Mouse (Mus musculus) embryonic facial prominence, embryonic 11.5 days (tissue): ENCODE data around the gene Thra. TPM values are rescaled to one million over a fixed set of nuclear protein-coding genes. Genes with fewer than 3 reads are reported as not detected.

Experiments
- ATAC-seq: fragments of 200-750 bp; cut with Nextera tagmentation; replicated peaks from 2 replicates; pipeline ENCODE4 v1.8.0; 2017; ENCODE audit warnings: low read depth; ENCODE audit not compliant: insufficient number of reproducible peaks, low FRiP score, low TSS enrichment
- DNase-seq: peaks from one replicate; pipeline ENCODE4 v3.0.0-alpha.2; 2015; ENCODE audit warnings: low spot score
- H3K27ac ChIP-seq: fragments of 300-500 bp; sonication (generic); replicated peaks from 2 replicates; pipeline ENCODE4 v1.5.1; 2014; ENCODE audit warnings: mild to moderate bottlenecking, low read depth, low read length, control low read depth
- H3K27me3 ChIP-seq: fragments of 300-500 bp; sonication (generic); 2 replicates; pipeline ENCODE4 v1.6.1; 2014; ENCODE audit warnings: mild to moderate bottlenecking, low read length, moderate library complexity, mixed read lengths; ENCODE audit not compliant: control insufficient read depth, insufficient read depth
- H3K36me3 ChIP-seq: fragments of 300-500 bp; sonication (generic); replicated peaks from 2 replicates; pipeline ENCODE4 v1.6.1; 2014; ENCODE audit warnings: low read depth, mild to moderate bottlenecking, low read length, moderate library complexity, mixed read lengths; ENCODE audit not compliant: control insufficient read depth, insufficient read depth
- H3K4me1 ChIP-seq: fragments of 300-500 bp; sonication (generic); 2 replicates; pipeline ENCODE4 v1.6.1; 2014; ENCODE audit warnings: low read length, mixed read lengths; ENCODE audit not compliant: control insufficient read depth, insufficient read depth
- H3K4me2 ChIP-seq: fragments of 300-500 bp; sonication (generic); 2 replicates; pipeline ENCODE4 v1.6.1; 2014; ENCODE audit warnings: low read depth, mild to moderate bottlenecking, control low read depth, low read length, moderate library complexity
- H3K4me3 ChIP-seq: fragments of 300-500 bp; sonication (generic); 2 replicates; pipeline ENCODE4 v1.5.1; 2014; ENCODE audit warnings: low read depth, low read length, control low read depth
- H3K9ac ChIP-seq: fragments of 300-500 bp; sonication (generic); replicated peaks from 2 replicates; pipeline ENCODE4 v1.6.1; 2014; ENCODE audit warnings: mild to moderate bottlenecking, control low read depth, low read length
- H3K9me3 ChIP-seq: fragments of 300-500 bp; sonication (generic); replicated peaks from 2 replicates; pipeline ENCODE4 v1.6.1; 2016; ENCODE audit warnings: mild to moderate bottlenecking, low read length, inconsistent platforms, mixed read lengths; ENCODE audit not compliant: control insufficient read depth
- WGBS: fragments of 180-500 bp; shearing (Covaris S2); extraction: QIAGEN DNeasy Blood & Tissue Kit; methylation state at CpG from one replicate; pipeline ENCODE4 v1.1.7; 2014; 5-methylcytosine and 5-hydroxymethylcytosine counted together
- polyA plus RNA-seq: library from polyadenylated mRNA; unstranded; fragments of >200 nt; fragmentation: Nextera tagmentation; extraction: Ambion mirVana; gene quantifications from 2 replicates; pipeline ENCODE4 v1.2.1, GENCODE M21; 2014

Thra gene
- polyA plus RNA-seq: 19.7 and 20.3 TPM in 2 replicates

GRCm38 (mm10) chr11:98740393-98741050, at the start of gene Thra:
Gene Thra (plus strand): TSS chr11:98740638.
- Histone ChIP-seq H3K36me3 (no peaks in the 10 kb centered on the region), H3K9ac (peak within 1 kb of the TSS; percentile 90), H3K9me3 (no peaks in the 10 kb centered on the region), H3K27me3 (no peaks in the 10 kb centered on the region), H3K4me3 (peak within 1 kb of the TSS; percentile 86), H3K4me2 (peak within 1 kb of the TSS; percentile 77), H3K4me1 (peaks cover 18% of the 10 kb centered on the region), H3K27ac (peak within 1 kb of the TSS; percentile 83; the same call in 1 of the 2 replicates)
- under 1% methylated on average over 22 of the region's 22 CpGs for WGBS
- ATAC-seq: no peak; the same call in 1 of the 2 replicates
- peak; percentile 73 for DNase-seq

- no peaks in the 10 kb centered on the region for H3K4me1 ChIP-seq
- no peaks in the 10 kb centered on the region for H3K27me3 ChIP-seq
- no peak overlapping the region for H3K4me2 ChIP-seq
- whole genome bisulfite sequencing: 83% methylated on average over 13 of the region's 13 CpGs
- H3K27ac ChIP-seq: no peak overlapping the region
- no peak for DNase-seq
- ATAC-seq: no peak
- no peaks in the 10 kb centered on the region for H3K9me3 ChIP-seq
- no peak overlapping the region for H3K4me3 ChIP-seq
- H3K9ac ChIP-seq: no peak overlapping the region
- H3K36me3 ChIP-seq: peaks cover 25% of the 10 kb centered on the region
Observed at GRCm38 (mm10) chr11:98693201-98693600, 47.2 kb upstream of the Thra start.

GRCm38 (mm10) chr11:98693746-98694145, 46.7 kb upstream of the Thra start:
- H3K9ac ChIP-seq: no peak overlapping the region
- H3K4me2 ChIP-seq: no peak overlapping the region
- H3K9me3 ChIP-seq: no peaks in the 10 kb centered on the region
- WGBS: 93% methylated on average over 8 of the region's 9 CpGs
- H3K27me3 ChIP-seq: no peaks in the 10 kb centered on the region
- no peak for ATAC-seq
- no peak overlapping the region for H3K27ac ChIP-seq
- no peak for DNase-seq
- H3K36me3 ChIP-seq: peaks cover 23% of the 10 kb centered on the region
- H3K4me1 ChIP-seq: no peaks in the 10 kb centered on the region
- H3K4me3 ChIP-seq: no peak overlapping the region

DNA sequence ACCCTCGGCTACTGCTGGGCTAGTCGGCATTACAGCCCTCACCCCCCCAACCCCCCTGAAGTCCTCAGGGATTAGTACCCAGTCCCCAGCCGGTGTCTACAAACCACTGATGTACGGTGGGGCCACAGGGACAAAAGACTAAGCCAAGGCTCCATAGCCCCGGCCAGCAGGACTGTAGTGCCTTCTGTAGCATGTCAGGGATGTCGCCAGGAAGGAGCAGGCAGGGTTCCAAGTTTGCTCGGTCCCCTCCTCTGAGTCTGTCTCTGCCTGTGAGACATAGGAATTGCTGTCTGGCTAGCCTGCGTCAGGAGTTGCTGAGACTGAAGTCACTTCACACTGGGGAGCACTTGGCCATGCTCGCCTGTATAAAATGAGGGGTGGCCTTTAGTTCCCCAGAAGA, 46.1 kb upstream of the Thra start:
- no peaks in the 10 kb centered on the region for H3K4me1 ChIP-seq
- H3K9ac ChIP-seq: no peak overlapping the region
- DNase-seq (no peak), ATAC-seq (no peak)
- no peaks in the 10 kb centered on the region for H3K27me3 ChIP-seq
- no peak overlapping the region for H3K27ac ChIP-seq
- peaks cover 23% of the 10 kb centered on the region for H3K36me3 ChIP-seq
- no peak overlapping the region for H3K4me3 ChIP-seq
- H3K9me3 ChIP-seq: no peaks in the 10 kb centered on the region
- WGBS: 89% methylated on average over 9 of the region's 9 CpGs
- H3K4me2 ChIP-seq: no peak overlapping the region; the same call in 1 of the 2 replicates

- Histone ChIP-seq H3K36me3 (peaks cover 17% of the 10 kb centered on the region), H3K9me3 (no peaks in the 10 kb centered on the region), H3K4me2 (no peak overlapping the region), H3K4me3 (no peak overlapping the region), H3K4me1 (no peaks in the 10 kb centered on the region), H3K9ac (no peak overlapping the region), H3K27ac (no peak overlapping the region), H3K27me3 (no peaks in the 10 kb centered on the region)
- 78% methylated on average over 14 of the region's 14 CpGs for WGBS
- no peak for ATAC-seq
- no peak for DNase-seq
Observed at GRCm38 (mm10) chr11:98695408-98695807, 45.0 kb upstream of the Thra start.

DNA sequence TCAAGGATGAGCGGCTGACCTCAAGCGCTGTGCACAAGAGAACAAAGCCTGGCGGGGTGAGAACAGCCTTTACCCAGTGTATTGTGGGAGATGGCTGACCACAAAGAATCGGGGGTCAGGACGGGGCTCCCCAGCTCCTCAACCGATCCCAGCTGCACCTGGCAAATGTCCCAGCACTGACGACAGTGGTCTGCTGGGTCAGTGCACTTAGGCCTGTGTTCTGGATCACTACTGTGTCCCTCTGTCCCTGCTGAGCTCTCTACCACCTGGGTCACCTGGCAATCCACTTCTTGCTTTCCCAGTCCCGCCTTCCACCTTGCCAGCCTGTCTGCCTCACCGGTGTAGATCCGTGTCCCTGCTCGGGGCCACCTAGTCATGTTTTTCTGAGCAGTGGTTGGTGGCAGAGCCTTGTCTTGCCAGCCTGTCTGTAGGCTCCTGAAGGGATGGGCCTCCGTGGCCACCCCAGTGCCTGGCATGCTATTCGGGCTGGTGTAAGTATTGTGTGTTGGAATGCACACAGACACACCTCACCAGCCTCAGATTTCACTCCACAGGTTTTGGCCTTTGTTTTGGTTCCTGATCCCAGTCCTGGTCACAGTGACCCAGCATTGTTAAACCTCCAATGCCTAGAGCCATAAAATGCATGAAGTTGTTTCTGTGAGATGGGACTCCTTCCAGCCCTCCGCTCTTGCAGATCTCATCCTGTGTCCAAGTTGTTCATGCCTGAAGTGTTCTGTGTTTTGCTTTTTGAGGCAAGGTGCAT, 43.8 kb upstream of the Thra start:
- no peak for DNase-seq
- no peak overlapping the region for H3K4me3 ChIP-seq
- no peaks in the 10 kb centered on the region for H3K27me3 ChIP-seq
- no peak overlapping the region for H3K4me2 ChIP-seq
- H3K27ac ChIP-seq: no peak overlapping the region
- H3K9ac ChIP-seq: no peak overlapping the region
- ATAC-seq: no peak
- H3K4me1 ChIP-seq: no peaks in the 10 kb centered on the region
- no peaks in the 10 kb centered on the region for H3K9me3 ChIP-seq
- peaks cover 11% of the 10 kb centered on the region for H3K36me3 ChIP-seq
- 88% methylated on average over 14 of the region's 14 CpGs for WGBS

- Histone ChIP-seq H3K4me1 (no peaks in the 10 kb centered on the region), H3K4me3 (no peak overlapping the region), H3K27ac (no peak overlapping the region), H3K27me3 (no peaks in the 10 kb centered on the region), H3K9me3 (no peaks in the 10 kb centered on the region), H3K9ac (no peak overlapping the region), H3K4me2 (no peak overlapping the region), H3K36me3 (peaks cover 11% of the 10 kb centered on the region)
- ATAC-seq (no peak), DNase-seq (no peak)
- WGBS: 86% methylated on average over 12 of the region's 12 CpGs
Observed at GRCm38 (mm10) chr11:98697225-98697624, 43.2 kb upstream of the Thra start.
